Mouse (Mus musculus): Measurements from ENCODE around the gene Entpd1.

- TF ChIP-seq CTCF (conservative IDR thresholded peaks at IDR 0.05; ENCODE audit: insufficient read depth, insufficient read length, low read depth, low read length): no peak
- no peak for TF ChIP-seq POLR2A (IDR thresholded peaks at IDR 0.05; ENCODE audit: low read depth, low read length)
Measured at GRCm38 (mm10) chr19:40788715-40789084, 176.5 kb downstream of the Entpd1 start.

All from kidney, adult 2 months (tissue).